Mouse (Mus musculus) thymus, postnatal 14 days (tissue): ENCODE data around the gene Cbln1.

Source experiments
- DNase-seq: peaks from one replicate; pipeline ENCODE4 v3.0.0; 2021

Gene Cbln1

GRCm38 (mm10) chr8:87468958-87469815, 3.2 kb downstream of the Cbln1 start:
- no peak for DNase-seq

GRCm38 (mm10) chr8:87468416-87468957, 3.9 kb downstream of the Cbln1 start:
- no peak for DNase-seq

GRCm38 (mm10) chr8:87467906-87468305, 4.5 kb downstream of the Cbln1 start:
- no peak for DNase-seq

- no peak for DNase-seq
Measured at GRCm38 (mm10) chr8:87466936-87467602, 5.3 kb downstream of the Cbln1 start.

GRCm38 (mm10) chr8:87466335-87466734, 6.1 kb downstream of the Cbln1 start:
- DNase-seq, result no peak

- no peak for DNase-seq
Measured at GRCm38 (mm10) chr8:87464446-87464845, 8.0 kb downstream of the Cbln1 start.

- DNase-seq, result no peak
Measured at GRCm38 (mm10) chr8:87461801-87462200, 10.6 kb downstream of the Cbln1 start.

- DNase-seq, result no peak
Measured at GRCm38 (mm10) chr8:87456949-87457348, 15.5 kb downstream of the Cbln1 start.

GRCm38 (mm10) chr8:87452815-87453214, 19.6 kb downstream of the Cbln1 start:
- no peak for DNase-seq

GRCm38 (mm10) chr8:87451737-87452136, 20.7 kb downstream of the Cbln1 start:
- DNase-seq, result no peak

- no peak for DNase-seq
Measured at GRCm38 (mm10) chr8:87434592-87434991, 37.8 kb downstream of the Cbln1 start.

GRCm38 (mm10) chr8:87427188-87427587, 45.2 kb downstream of the Cbln1 start:
- DNase-seq, result no peak

GRCm38 (mm10) chr8:87424706-87425105, 47.7 kb downstream of the Cbln1 start:
- DNase-seq, result no peak

- DNase-seq, result no peak
Measured at GRCm38 (mm10) chr8:87421697-87422096, 50.7 kb downstream of the Cbln1 start.
